Mouse (Mus musculus): ENCODE measurements around the gene 1110008L16Rik. TPM values are rescaled to one million over a fixed set of nuclear protein-coding genes. Genes with fewer than 3 reads are reported as not detected.
A peak's percentile ranks its signal among the peaks of the same experiment; 100 is the strongest.
"Not testable (repeated sequence)": the region's sequence is repeated elsewhere in the genome, so short reads cannot be mapped to it uniquely, and the experiment has no call there.

The 1110008L16Rik gene
- polyA plus RNA-seq, 1 experiment from 2014 or later = 19.0 TPM

DNA sequence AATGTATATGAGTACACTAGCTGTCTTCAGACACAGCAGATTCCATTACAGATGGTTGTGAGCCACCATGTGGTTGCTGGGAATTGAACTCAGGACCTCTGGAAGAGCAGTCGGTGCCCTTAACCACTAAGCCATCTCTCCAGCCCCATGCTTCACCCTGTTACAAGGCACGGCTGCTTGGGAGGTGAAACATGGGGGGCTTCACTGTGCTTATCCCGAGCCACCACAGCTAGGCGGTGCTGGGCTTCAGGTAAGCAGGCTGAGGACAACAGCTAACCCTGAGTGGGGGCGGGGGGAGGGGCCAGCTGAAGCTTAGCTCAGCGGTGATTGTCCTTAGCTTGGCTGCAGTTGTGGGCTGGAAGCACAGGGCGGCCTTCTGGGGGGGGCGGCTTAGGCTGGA is 10.1 kb downstream of the 1110008L16Rik start:
- Histone ChIP-seq H3K9me3 (peaks cover 7% of the 10 kb centered on the region; the same call in 1 of the 2 replicates), H3K4me1 (no peaks in the 10 kb centered on the region), H3K27ac (no peak overlapping the region), H3K4me3 (no peak overlapping the region), H3K36me3 (replicated peaks) (peaks cover 64% of the 10 kb centered on the region), H3K27me3 (ENCODE audit: poor library complexity, severe bottlenecking) (no peaks in the 10 kb centered on the region)
- WGBS = 64% methylated on average over 8 of the region's 8 CpGs
- no peak for DNase-seq (ENCODE audit: extremely low spot score, low spot score)

DNA sequence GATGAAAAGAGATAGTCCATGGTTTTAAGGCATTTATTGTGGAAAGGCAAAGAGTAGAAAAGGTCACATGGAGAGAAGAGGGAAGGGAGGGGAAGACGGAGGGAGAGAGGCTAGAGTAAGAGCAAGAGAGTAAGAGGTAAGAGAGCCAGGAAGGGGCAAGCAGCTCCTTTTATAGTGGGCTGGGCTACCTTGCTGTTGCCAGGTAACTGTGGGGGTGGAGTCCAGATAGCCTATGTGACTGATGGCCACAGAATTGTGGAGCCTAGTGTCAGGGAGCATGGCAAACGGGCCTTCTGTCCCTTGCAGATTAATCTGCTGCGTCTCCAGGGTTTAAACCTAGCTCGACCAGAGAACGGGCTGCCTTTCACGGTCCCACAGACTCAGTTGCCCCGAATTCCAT is 12.5 kb downstream of the 1110008L16Rik start:
- no peak overlapping the region for H3K4me3 ChIP-seq
- no peaks in the 10 kb centered on the region for H3K9me3 ChIP-seq
- no peak overlapping the region for H3K27ac ChIP-seq
- 94% methylated on average over 7 of the region's 7 CpGs for WGBS
- DNase-seq (ENCODE audit: extremely low spot score, low spot score) = no peak
- H3K36me3 ChIP-seq (replicated peaks) = peaks cover 46% of the 10 kb centered on the region
- no peaks in the 10 kb centered on the region for H3K27me3 ChIP-seq (ENCODE audit: poor library complexity, severe bottlenecking)
- no peaks in the 10 kb centered on the region for H3K4me1 ChIP-seq

DNA sequence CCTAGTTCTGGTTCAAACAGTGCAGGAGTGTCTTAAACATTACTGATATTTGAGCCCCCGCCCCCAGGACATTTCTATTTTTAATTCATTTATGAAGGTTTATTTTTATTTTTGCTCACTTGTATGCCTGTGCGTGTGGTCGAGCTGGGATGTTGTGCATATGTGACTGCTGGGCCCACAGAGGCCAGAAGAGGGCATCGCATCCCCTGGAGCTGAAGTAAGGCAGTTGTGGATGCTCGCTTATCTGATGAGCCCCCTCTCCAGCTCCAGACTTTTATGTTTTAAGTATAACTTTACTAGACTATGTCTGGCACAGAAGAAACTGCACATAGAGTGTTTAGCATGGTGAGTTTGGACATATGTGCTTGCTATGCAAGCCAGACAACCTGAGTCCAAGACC is 14.5 kb downstream of the 1110008L16Rik start:
- H3K4me3 ChIP-seq = no peak overlapping the region
- H3K4me1 ChIP-seq = no peaks in the 10 kb centered on the region
- no peaks in the 10 kb centered on the region for H3K9me3 ChIP-seq
- DNase-seq (ENCODE audit: extremely low spot score, low spot score) = no peak
- H3K36me3 ChIP-seq (replicated peaks) = peaks cover 40% of the 10 kb centered on the region
- 90% methylated on average over 5 of the region's 5 CpGs for WGBS
- no peak overlapping the region for H3K27ac ChIP-seq
- no peaks in the 10 kb centered on the region for H3K27me3 ChIP-seq (ENCODE audit: poor library complexity, severe bottlenecking)

DNA sequence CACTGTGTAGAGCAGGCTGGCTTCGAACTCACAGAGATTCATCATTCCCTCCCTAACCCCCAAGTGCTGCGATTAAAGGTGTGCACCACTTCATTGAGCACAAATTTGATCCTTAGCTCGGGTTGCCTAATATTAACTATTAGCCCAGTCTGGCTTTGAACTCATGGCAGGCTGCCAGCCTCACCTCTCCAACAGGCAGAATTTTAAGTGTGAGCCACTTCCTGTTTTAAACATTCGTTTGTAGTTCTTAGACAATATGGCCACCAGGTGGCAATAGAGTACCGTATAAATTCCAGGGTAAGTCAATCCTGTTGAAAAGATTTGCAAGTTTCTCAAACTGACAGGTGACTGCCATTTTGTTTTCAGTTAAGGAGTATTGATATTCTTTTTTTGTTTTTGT is 15.8 kb downstream of the 1110008L16Rik start:
- Histone ChIP-seq H3K4me3 (no peak overlapping the region), H3K9me3 (no peaks in the 10 kb centered on the region), H3K27ac (no peak overlapping the region), H3K4me1 (no peaks in the 10 kb centered on the region), H3K27me3 (ENCODE audit: poor library complexity, severe bottlenecking) (no peaks in the 10 kb centered on the region), H3K36me3 (replicated peaks) (peaks cover 27% of the 10 kb centered on the region)
- WGBS = 53% methylated on average over 5 of the region's 5 CpGs
- peak; percentile 49 for DNase-seq (ENCODE audit: extremely low spot score, low spot score)

DNA sequence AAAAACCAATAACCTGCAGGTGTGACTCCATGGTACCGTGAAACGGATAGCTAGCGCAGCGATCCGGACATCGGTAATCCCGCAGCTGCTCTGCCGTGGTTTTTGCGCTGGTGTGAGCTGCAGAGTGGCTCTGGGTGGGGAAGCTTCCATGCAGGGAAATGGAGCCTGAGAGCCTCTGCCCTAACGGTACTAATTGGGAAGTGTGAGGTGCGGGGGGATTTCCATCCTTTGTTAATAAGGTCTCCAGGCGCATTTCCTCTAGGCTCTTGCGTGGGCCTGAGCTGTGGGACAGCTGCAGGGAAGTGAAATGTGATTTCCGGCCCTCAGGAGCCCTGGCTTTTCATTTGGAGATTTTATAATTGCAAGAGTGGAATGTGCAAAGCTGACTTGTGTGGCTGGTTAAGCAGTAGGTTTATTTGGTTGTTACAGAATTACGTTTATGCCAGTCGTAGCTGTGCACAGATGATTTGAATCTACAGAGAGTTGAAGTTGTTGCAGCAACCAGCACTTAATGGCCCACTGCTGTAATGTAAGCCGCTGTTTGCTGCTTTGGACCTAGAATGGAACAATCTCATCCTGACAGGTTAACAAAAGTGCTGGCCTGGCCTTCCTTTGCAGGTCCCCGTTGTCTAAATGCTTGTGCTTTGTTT is 22.4 kb downstream of the 1110008L16Rik start:
- Histone ChIP-seq H3K27me3 (ENCODE audit: poor library complexity, severe bottlenecking) (no peaks in the 10 kb centered on the region), H3K4me3 (no peak overlapping the region), H3K27ac (0 out of 2 replicates have a peak overlapping the region, but pooled peaks have one; percentile 11), H3K4me1 (peaks cover 6% of the 10 kb centered on the region; the same call in 1 of the 2 replicates), H3K9me3 (no peaks in the 10 kb centered on the region), H3K36me3 (replicated peaks) (peaks cover 12% of the 10 kb centered on the region)
- 89% methylated on average over 18 of the region's 18 CpGs for WGBS
- no peak for DNase-seq (ENCODE audit: extremely low spot score, low spot score)

DNA sequence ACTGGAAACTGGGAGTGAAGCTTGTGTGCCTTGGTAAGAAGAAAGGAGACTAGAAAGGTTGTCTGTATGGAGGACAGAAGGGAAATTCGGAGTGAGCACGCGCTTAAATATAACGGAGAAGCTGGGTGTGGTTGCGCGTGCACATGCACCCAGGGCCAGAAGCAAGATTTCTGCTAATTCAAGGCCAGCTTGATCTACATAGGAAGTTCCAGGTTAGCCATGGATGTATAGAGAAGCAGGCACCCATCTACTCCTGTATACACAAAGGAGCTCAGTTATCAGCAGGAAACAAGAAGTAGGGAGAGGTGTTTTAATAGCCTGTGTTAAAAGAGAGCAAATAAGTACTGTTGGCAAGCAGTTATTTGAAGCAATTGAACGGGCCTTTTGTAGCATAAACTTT is 26.3 kb downstream of the 1110008L16Rik start:
- H3K27ac ChIP-seq = no peak overlapping the region
- H3K4me1 ChIP-seq = peaks cover 6% of the 10 kb centered on the region; the same call in 1 of the 2 replicates
- 92% methylated on average over 7 of the region's 7 CpGs for WGBS
- no peaks in the 10 kb centered on the region for H3K27me3 ChIP-seq (ENCODE audit: poor library complexity, severe bottlenecking)
- H3K9me3 ChIP-seq = no peaks in the 10 kb centered on the region
- peaks cover 29% of the 10 kb centered on the region for H3K36me3 ChIP-seq (replicated peaks)
- no peak overlapping the region for H3K4me3 ChIP-seq
- DNase-seq (ENCODE audit: extremely low spot score, low spot score) = no peak

DNA sequence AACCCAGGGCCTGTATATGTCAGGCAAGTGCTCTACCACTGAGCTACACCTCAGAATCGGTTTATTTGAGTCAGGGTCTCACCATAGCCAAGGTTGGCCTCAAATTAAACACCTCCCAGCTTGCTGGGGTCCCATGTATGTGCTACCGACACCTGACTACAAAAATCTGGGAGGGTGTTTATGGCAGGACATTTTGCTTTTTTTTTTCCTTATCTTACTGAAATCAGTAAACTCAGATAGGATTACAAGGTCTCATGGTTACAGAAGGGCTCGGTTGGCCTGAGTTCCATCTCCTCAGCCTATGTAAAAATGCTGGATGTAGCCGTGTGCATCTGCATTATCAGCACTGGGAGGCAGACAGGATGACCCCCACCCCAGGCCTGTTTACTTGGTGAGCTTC is 29.4 kb downstream of the 1110008L16Rik start:
- DNase-seq (ENCODE audit: extremely low spot score, low spot score) = no peak
- Histone ChIP-seq H3K4me3 (no peak overlapping the region), H3K27me3 (ENCODE audit: poor library complexity, severe bottlenecking) (no peaks in the 10 kb centered on the region), H3K4me1 (no peaks in the 10 kb centered on the region), H3K27ac (no peak overlapping the region), H3K9me3 (no peaks in the 10 kb centered on the region), H3K36me3 (replicated peaks) (peaks cover 33% of the 10 kb centered on the region)
- 94% methylated on average over 4 of the region's 4 CpGs for WGBS

DNA sequence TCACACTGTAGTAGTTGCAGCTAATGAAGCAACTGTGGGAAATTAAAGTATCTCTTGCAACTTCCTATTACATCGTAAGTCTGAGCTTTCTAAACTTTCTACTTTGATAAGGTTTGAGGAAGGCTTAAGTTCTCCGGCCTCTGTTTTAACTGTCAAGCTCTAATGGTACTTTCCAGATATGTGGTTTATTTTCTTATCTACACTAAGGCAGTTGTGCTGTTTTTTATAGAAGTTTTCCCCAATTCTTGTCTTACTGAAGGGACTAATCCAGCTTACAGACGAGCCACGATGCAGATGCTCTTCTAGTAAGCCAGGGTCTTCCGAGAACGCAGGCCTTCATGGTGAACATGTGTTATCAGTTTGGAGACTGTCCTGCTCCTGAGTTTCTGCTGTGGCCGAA is 30.0 kb downstream of the 1110008L16Rik start:
- Histone ChIP-seq H3K9me3 (no peaks in the 10 kb centered on the region), H3K4me1 (no peaks in the 10 kb centered on the region), H3K27me3 (ENCODE audit: poor library complexity, severe bottlenecking) (no peaks in the 10 kb centered on the region), H3K36me3 (replicated peaks) (peaks cover 34% of the 10 kb centered on the region), H3K27ac (no peak overlapping the region), H3K4me3 (no peak overlapping the region)
- DNase-seq (ENCODE audit: extremely low spot score, low spot score) = no peak
- 91% methylated on average over 7 of the region's 7 CpGs for WGBS

DNA sequence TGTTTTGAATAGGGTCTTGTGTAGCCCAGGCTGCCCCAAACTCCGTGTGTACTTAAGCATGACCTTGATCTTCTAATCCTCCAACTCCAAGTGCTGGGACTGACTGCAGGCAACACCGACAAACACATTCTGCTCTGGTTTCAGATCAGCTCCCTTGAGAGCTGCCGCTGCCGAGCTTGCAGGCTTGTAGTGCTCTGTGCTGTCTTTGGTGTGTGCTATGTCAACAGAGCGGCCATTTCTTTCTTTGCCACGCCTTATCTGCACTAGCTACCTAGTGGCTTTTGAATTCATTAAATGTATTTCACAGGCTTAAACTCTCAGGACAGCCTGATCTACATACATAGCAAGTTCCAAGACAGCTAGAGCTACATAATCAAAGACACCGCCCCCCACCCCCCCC is 34.3 kb downstream of the 1110008L16Rik start:
- H3K27me3 ChIP-seq (ENCODE audit: poor library complexity, severe bottlenecking) = no peaks in the 10 kb centered on the region
- no peaks in the 10 kb centered on the region for H3K4me1 ChIP-seq
- H3K27ac ChIP-seq = no peak overlapping the region
- no peak overlapping the region for H3K4me3 ChIP-seq
- DNase-seq (ENCODE audit: extremely low spot score, low spot score) = no peak
- H3K36me3 ChIP-seq (replicated peaks) = peaks cover 24% of the 10 kb centered on the region
- H3K9me3 ChIP-seq = no peaks in the 10 kb centered on the region
- WGBS = 94% methylated on average over 7 of the region's 7 CpGs

DNA sequence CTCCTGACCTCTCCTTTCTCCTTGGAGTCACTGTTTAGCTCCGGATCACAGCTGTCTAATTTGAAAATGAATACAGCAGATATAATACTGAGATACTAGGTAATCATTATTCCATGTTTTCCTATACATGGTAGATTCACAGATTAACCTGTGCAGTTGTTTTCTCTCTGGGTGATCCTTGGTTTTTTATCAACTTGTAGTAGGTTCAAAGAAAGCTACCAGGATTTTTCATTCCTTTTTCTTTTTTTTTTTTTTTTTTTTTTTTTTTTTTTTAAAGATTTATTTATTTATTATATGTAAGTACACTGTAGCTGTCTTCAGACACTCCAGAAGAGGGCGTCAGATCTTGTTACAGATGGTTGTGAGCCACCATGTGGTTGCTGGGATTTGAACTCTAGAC is 39.1 kb downstream of the 1110008L16Rik start:
- H3K9me3 ChIP-seq; H3K27ac ChIP-seq; H3K4me1 ChIP-seq; H3K4me3 ChIP-seq; H3K27me3 ChIP-seq (ENCODE audit: poor library complexity, severe bottlenecking); DNase-seq (ENCODE audit: extremely low spot score, low spot score): not testable (repeated sequence)
- peaks cover 11% of the 10 kb centered on the region; the same call in 1 of the 2 replicates for H3K36me3 ChIP-seq (replicated peaks)
- 97% methylated on average over 1 of the region's 2 CpGs for WGBS

DNA sequence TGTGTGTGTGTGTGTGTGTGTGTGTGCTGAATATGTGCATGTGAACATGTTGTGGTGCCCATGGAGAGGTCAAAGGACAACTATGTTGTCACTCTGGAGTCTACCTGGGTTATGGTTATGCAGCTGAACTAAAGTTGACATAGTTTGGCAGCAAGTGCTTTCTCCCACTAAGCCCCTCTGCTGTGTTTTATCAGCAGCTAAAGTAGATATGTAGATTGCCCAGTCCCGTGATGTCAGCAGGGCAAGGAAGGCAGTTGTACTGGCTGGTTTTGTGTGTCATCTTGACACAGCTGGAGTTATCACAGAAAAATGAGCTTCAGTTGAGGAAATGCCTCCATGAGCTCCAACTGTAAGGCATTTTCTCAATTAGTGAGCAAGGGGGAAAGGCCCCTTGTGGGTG is 43.7 kb downstream of the 1110008L16Rik start:
- H3K36me3 ChIP-seq (replicated peaks); H3K27me3 ChIP-seq (ENCODE audit: poor library complexity, severe bottlenecking); DNase-seq (ENCODE audit: extremely low spot score, low spot score); H3K27ac ChIP-seq; H3K4me1 ChIP-seq; H3K9me3 ChIP-seq; H3K4me3 ChIP-seq: not testable (repeated sequence)
- 88% methylated on average over 1 of the region's 1 CpGs for whole genome bisulfite sequencing

DNA sequence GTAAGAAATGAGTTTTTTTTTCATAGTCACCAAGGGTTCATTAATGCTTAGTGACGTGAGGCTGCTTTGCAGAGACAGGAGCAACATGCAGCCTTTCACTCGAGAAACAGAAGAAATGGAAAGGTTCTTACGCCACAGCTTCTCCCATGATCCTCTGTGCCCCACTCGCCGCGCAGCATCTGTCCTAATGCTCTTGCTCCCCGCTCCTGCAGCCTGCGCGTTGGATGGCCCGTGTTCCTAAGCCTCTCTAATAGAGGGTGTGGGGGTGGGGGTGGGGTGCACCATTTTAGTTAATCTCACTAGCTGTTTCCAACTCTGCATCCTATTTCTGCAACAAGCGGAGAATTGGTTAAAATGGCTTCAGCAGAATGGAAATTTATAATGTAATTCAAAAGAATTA is 44.6 kb downstream of the 1110008L16Rik start:
- Histone ChIP-seq H3K27ac (no peak overlapping the region), H3K4me1 (0 out of 2 replicates have a peak, but pooled peaks cover 3% of the 10 kb centered on the region), H3K9me3 (no peaks in the 10 kb centered on the region), H3K27me3 (ENCODE audit: poor library complexity, severe bottlenecking) (no peaks in the 10 kb centered on the region), H3K36me3 (replicated peaks) (0 out of 2 replicates have a peak, but pooled peaks cover 2% of the 10 kb centered on the region), H3K4me3 (no peak overlapping the region)
- no peak for DNase-seq (ENCODE audit: extremely low spot score, low spot score)
- 89% methylated on average over 11 of the region's 11 CpGs for WGBS

DNA sequence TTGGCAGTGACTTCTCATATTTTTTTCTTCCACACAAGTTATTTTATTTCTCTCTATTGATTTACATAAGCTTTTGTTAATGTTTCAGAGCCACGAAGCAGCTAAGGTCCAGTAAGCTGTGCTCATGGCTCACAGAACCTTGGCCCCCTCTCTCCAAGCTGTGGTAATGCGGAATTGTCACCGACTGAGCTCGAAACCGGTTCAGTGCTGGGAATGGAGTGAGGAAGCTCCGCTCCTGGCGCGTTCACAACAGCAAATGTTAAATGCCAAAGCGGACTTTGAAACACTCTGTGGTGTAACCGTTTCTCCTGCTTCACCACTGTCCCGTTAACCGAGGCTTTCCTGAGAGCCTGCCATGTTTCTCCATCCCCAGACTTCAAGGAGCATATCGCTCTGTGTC is 45.2 kb downstream of the 1110008L16Rik start:
- Histone ChIP-seq H3K9me3 (no peaks in the 10 kb centered on the region), H3K4me1 (0 out of 2 replicates have a peak, but pooled peaks cover 3% of the 10 kb centered on the region), H3K27me3 (ENCODE audit: poor library complexity, severe bottlenecking) (no peaks in the 10 kb centered on the region), H3K36me3 (replicated peaks) (no peaks in the 10 kb centered on the region), H3K27ac (no peak overlapping the region), H3K4me3 (no peak overlapping the region)
- WGBS = 87% methylated on average over 13 of the region's 13 CpGs
- DNase-seq (ENCODE audit: extremely low spot score, low spot score) = no peak

DNA sequence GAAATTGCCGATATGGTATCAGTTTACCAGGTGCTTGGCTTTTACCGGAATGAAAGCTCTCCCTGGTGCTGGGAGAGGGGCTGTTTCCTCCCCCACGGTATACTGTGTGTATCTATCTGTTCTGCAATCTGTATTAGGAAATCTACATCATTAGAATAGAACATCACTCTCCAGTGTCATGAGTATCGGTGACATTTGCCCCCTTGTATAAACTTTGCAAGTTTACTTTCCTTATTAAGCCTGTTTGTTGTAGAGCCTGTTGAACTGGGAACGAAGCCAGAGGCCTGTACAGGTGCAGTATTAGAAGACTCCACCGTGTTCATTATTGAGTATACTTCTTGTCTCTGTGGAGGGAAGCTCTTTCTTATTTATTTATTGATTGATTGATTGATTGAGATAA is 54.0 kb downstream of the 1110008L16Rik start:
- Histone ChIP-seq H3K27me3 (ENCODE audit: poor library complexity, severe bottlenecking) (no peaks in the 10 kb centered on the region), H3K4me3 (no peak overlapping the region), H3K27ac (no peak overlapping the region), H3K36me3 (replicated peaks) (no peaks in the 10 kb centered on the region), H3K4me1 (no peaks in the 10 kb centered on the region), H3K9me3 (no peaks in the 10 kb centered on the region)
- 88% methylated on average over 6 of the region's 6 CpGs for WGBS
- DNase-seq (ENCODE audit: extremely low spot score, low spot score) = no peak
